Mouse (Mus musculus): ENCODE data around the gene Ffar3.

DNA sequence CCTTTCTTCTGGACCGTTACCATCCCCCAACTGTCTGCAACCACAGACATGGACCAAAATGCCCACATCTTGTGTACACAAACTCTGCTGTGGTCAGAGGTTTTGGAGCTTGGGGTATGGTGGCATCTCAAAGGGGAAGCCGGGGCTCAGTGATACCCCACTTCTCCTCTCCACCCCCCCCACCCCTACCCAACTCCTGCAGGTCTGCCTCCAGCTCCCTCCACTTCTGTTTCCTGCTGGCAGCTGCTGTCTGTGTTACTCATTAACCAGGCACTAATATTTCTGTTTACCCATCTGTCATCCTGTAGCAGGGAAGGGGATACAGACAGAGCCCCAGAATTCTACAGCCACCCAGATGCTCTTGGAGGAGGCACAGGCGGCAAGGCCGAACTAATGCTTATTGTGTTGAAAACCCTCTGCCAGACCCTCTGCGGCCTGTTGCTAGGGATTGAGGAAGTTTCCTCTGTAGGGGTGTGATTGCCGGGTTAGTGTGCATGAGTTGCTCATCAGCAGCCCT lies 43.6 kb downstream of the Ffar3 start:
- TF ChIP-seq CTCF (IDR thresholded peaks at IDR 0.05; ENCODE audit: low read depth, low read length) = no peak
- no peak for TF ChIP-seq GATA2 (IDR thresholded peaks at IDR 0.05; ENCODE audit: borderline replicate concordance, low read depth, low read length)
- TF ChIP-seq POLR2AphosphoS5 (IDR thresholded peaks at IDR 0.05; ENCODE audit: insufficient replicate concordance, low read depth, low read length) = no peak
- TF ChIP-seq GATA1 (IDR thresholded peaks at IDR 0.05; ENCODE audit: borderline replicate concordance, low read length) = no peak
- TF ChIP-seq TAL1 (conservative IDR thresholded peaks at IDR 0.05; ENCODE audit: low read depth, low read length) = no peak

All from G1E (cell line).